Mouse (Mus musculus): ENCODE results near the gene Hhipl1. TPM values are rescaled to one million over a fixed set of nuclear protein-coding genes. Genes with fewer than 3 reads are reported as not detected.
A peak's percentile ranks its signal among the peaks of the same experiment; 100 is the strongest.

Gene Hhipl1
- polyA plus RNA-seq, 1 experiment = not detected

- Histone ChIP-seq H3K27ac (replicated peaks; ENCODE audit: low read depth, low read length) (no peak overlapping the region), H3K4me1 (ENCODE audit: control insufficient read depth, insufficient read depth, insufficient read length, low read length) (peaks cover 4% of the 10 kb centered on the region; the same call in 1 of the 2 replicates)
Measured at GRCm38 (mm10) chr12:108292419-108292818, 13.7 kb upstream of the Hhipl1 start.

GRCm38 (mm10) chr12:108292957-108293356 is 13.1 kb upstream of the Hhipl1 start:
- H3K4me3 ChIP-seq (ENCODE audit: insufficient read depth, low read depth, low read length) = no peak overlapping the region
- H3K4me1 ChIP-seq (ENCODE audit: control insufficient read depth, insufficient read depth, insufficient read length, low read length) = peaks cover 4% of the 10 kb centered on the region; the same call in 1 of the 2 replicates
- H3K27ac ChIP-seq (replicated peaks; ENCODE audit: low read depth, low read length) = no peak overlapping the region

More at GRCm38 (mm10) chr12:108292419-108292818, 13.7 kb upstream of the Hhipl1 start:
- no peak overlapping the region for H3K4me3 ChIP-seq (ENCODE audit: insufficient read depth, low read depth, low read length)

GRCm38 (mm10) chr12:108294620-108295019 is 11.4 kb upstream of the Hhipl1 start:
- peaks cover 4% of the 10 kb centered on the region; the same call in 1 of the 2 replicates for H3K4me1 ChIP-seq (ENCODE audit: control insufficient read depth, insufficient read depth, insufficient read length, low read length)
- H3K4me3 ChIP-seq (ENCODE audit: insufficient read depth, low read depth, low read length) = no peak overlapping the region
- H3K27ac ChIP-seq (replicated peaks; ENCODE audit: low read depth, low read length) = no peak overlapping the region

GRCm38 (mm10) chr12:108297033-108297432 is 9.0 kb upstream of the Hhipl1 start:
- Histone ChIP-seq H3K4me1 (ENCODE audit: control insufficient read depth, insufficient read depth, insufficient read length, low read length) (no peaks in the 10 kb centered on the region), H3K27ac (replicated peaks; ENCODE audit: low read depth, low read length) (no peak overlapping the region), H3K4me3 (ENCODE audit: insufficient read depth, low read depth, low read length) (no peak overlapping the region)

- no peak overlapping the region for H3K4me3 ChIP-seq (ENCODE audit: insufficient read depth, low read depth, low read length)
- no peaks in the 10 kb centered on the region for H3K4me1 ChIP-seq (ENCODE audit: control insufficient read depth, insufficient read depth, insufficient read length, low read length)
- H3K27ac ChIP-seq (replicated peaks; ENCODE audit: low read depth, low read length) = no peak overlapping the region
Measured at GRCm38 (mm10) chr12:108301006-108301405, 5.1 kb upstream of the Hhipl1 start.

GRCm38 (mm10) chr12:108303778-108304365 is 2.2 kb upstream of the Hhipl1 start:
- no peak overlapping the region for H3K4me3 ChIP-seq (ENCODE audit: insufficient read depth, low read depth, low read length)
- no peak overlapping the region for H3K27ac ChIP-seq (replicated peaks; ENCODE audit: low read depth, low read length)
- H3K4me1 ChIP-seq (ENCODE audit: control insufficient read depth, insufficient read depth, insufficient read length, low read length) = no peaks in the 10 kb centered on the region; the same call in 1 of the 2 replicates

GRCm38 (mm10) chr12:108305172-108305571 is 898 bp upstream of the Hhipl1 start:
- Histone ChIP-seq H3K27ac (replicated peaks; ENCODE audit: low read depth, low read length) (no peak overlapping the region), H3K4me3 (ENCODE audit: insufficient read depth, low read depth, low read length) (no peak overlapping the region), H3K4me1 (ENCODE audit: control insufficient read depth, insufficient read depth, insufficient read length, low read length) (peaks cover 5% of the 10 kb centered on the region)

- Histone ChIP-seq H3K27ac (replicated peaks; ENCODE audit: low read depth, low read length) (no peak overlapping the region), H3K4me3 (ENCODE audit: insufficient read depth, low read depth, low read length) (no peak overlapping the region), H3K4me1 (ENCODE audit: control insufficient read depth, insufficient read depth, insufficient read length, low read length) (peaks cover 5% of the 10 kb centered on the region)
Measured at GRCm38 (mm10) chr12:108307553-108307952, 1.5 kb downstream of the Hhipl1 start.

GRCm38 (mm10) chr12:108308363-108308856 is 2.3 kb downstream of the Hhipl1 start:
- Histone ChIP-seq H3K27ac (replicated peaks; ENCODE audit: low read depth, low read length) (peak overlapping the region; percentile 17; the same call in 1 of the 2 replicates), H3K4me3 (ENCODE audit: insufficient read depth, low read depth, low read length) (no peak overlapping the region), H3K4me1 (ENCODE audit: control insufficient read depth, insufficient read depth, insufficient read length, low read length) (peaks cover 5% of the 10 kb centered on the region)

GRCm38 (mm10) chr12:108309116-108309794 is 3.2 kb downstream of the Hhipl1 start:
- H3K27ac ChIP-seq (replicated peaks; ENCODE audit: low read depth, low read length) = peak overlapping the region; percentile 71
- peaks cover 5% of the 10 kb centered on the region for H3K4me1 ChIP-seq (ENCODE audit: control insufficient read depth, insufficient read depth, insufficient read length, low read length)
- no peak overlapping the region for H3K4me3 ChIP-seq (ENCODE audit: insufficient read depth, low read depth, low read length)

GRCm38 (mm10) chr12:108310041-108310440 is 4.0 kb downstream of the Hhipl1 start:
- peaks cover 5% of the 10 kb centered on the region for H3K4me1 ChIP-seq (ENCODE audit: control insufficient read depth, insufficient read depth, insufficient read length, low read length)
- peak overlapping the region; percentile 58; the same call in 1 of the 2 replicates for H3K27ac ChIP-seq (replicated peaks; ENCODE audit: low read depth, low read length)
- no peak overlapping the region for H3K4me3 ChIP-seq (ENCODE audit: insufficient read depth, low read depth, low read length)

GRCm38 (mm10) chr12:108310456-108311027 is 4.5 kb downstream of the Hhipl1 start:
- H3K27ac ChIP-seq (replicated peaks; ENCODE audit: low read depth, low read length) = no peak overlapping the region
- H3K4me1 ChIP-seq (ENCODE audit: control insufficient read depth, insufficient read depth, insufficient read length, low read length) = peaks cover 5% of the 10 kb centered on the region
- no peak overlapping the region for H3K4me3 ChIP-seq (ENCODE audit: insufficient read depth, low read depth, low read length)

- Histone ChIP-seq H3K4me3 (ENCODE audit: insufficient read depth, low read depth, low read length) (no peak overlapping the region), H3K27ac (replicated peaks; ENCODE audit: low read depth, low read length) (no peak overlapping the region), H3K4me1 (ENCODE audit: control insufficient read depth, insufficient read depth, insufficient read length, low read length) (peaks cover 5% of the 10 kb centered on the region)
Measured at GRCm38 (mm10) chr12:108311741-108312290, 5.7 kb downstream of the Hhipl1 start.

GRCm38 (mm10) chr12:108312432-108312851 is 6.4 kb downstream of the Hhipl1 start:
- Histone ChIP-seq H3K4me3 (ENCODE audit: insufficient read depth, low read depth, low read length) (no peak overlapping the region), H3K27ac (replicated peaks; ENCODE audit: low read depth, low read length) (no peak overlapping the region), H3K4me1 (ENCODE audit: control insufficient read depth, insufficient read depth, insufficient read length, low read length) (peaks cover 5% of the 10 kb centered on the region)

- Histone ChIP-seq H3K27ac (replicated peaks; ENCODE audit: low read depth, low read length) (no peak overlapping the region), H3K4me3 (ENCODE audit: insufficient read depth, low read depth, low read length) (no peak overlapping the region), H3K4me1 (ENCODE audit: control insufficient read depth, insufficient read depth, insufficient read length, low read length) (peaks cover 5% of the 10 kb centered on the region)
Measured at GRCm38 (mm10) chr12:108313244-108313772, 7.2 kb downstream of the Hhipl1 start.

All from brown adipose tissue, adult 24 weeks (tissue).